Mouse (Mus musculus) embryo, embryonic 11 days (tissue): ENCODE measurements around the gene Setdb1.

Experiments used
- DNase-seq: peaks from one replicate; pipeline ENCODE4 v3.0.0-alpha.2; 2015

Gene Setdb1

DNA sequence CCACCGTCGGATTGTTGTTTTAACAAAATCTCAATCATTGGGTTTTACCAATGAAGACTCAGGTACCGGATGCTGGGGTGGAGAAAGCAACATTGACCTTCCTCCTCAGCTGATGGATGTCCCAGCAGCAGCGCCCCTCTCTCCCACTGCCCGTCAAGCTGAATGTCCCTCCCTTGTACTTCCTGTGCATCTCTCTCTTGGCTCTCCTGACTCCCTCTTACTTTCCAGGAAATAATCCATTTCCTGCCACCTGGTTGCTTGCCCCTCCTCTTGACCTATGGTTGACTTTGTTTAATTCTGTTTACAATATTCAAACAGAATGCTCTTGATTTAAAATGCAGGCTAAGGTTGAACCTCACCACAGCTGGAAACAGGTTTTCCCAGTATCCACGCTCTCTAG lies 66.8 kb downstream of the Setdb1 start:
- DNase-seq = no peak

DNA sequence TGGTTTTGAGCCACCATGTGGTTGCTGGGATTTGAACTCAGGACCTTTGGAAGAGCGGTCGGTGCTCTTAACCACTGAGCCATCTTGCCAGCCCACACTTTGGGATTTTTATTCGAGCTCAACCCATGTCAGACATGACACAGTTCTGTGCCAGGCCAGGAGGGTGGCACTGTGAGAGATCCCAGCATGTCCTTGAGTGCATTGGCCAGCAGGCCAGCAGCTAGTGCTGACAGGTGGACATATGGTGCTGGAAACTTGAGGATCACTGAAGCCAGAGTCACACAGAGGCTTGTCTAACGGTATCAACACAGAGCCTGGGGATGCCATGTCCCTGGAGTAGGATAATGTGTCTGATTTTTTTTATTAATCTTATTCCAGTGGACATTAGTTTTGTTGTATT lies 67.6 kb downstream of the Setdb1 start:
- no peak for DNase-seq

DNA sequence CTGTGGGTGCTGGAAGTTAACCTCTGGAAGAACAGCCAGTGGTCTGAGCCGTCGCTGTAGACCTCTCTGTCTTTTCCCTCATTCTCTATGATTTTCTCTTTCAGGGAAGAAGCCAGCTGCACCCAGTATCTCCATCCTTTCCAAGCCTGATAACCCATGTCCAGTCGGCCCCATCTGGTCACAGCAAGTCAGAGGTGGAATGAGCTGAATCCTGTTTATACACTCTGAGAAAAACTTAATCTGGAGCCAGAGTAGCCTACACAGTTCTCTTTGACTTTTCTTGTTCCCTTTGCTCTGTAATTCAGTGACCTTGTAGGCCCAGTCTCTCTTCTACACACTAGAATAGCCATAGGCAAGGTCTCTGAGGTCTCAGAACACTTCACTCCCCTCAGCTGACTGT lies 69.5 kb downstream of the Setdb1 start:
- DNase-seq = no peak

DNA sequence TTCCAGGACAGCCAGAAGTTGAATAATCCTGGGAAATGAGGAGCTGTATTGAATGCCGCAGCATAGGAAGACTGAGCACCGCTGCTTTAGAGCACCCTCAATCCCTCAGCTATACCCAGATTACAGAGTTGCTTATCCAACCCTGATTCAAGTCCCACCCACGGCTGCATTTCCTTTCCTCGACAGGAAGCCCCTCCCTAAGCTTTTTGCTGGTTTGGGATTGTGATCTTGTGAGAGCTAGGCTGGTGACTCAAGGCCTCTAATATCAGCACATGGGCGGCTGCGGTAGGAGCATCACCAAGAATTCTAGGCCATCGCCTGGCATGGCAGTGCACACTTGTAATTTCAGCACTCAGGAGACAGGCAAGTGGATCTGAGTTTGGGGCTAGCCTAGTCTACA lies 70.5 kb downstream of the Setdb1 start:
- no peak for DNase-seq

DNA sequence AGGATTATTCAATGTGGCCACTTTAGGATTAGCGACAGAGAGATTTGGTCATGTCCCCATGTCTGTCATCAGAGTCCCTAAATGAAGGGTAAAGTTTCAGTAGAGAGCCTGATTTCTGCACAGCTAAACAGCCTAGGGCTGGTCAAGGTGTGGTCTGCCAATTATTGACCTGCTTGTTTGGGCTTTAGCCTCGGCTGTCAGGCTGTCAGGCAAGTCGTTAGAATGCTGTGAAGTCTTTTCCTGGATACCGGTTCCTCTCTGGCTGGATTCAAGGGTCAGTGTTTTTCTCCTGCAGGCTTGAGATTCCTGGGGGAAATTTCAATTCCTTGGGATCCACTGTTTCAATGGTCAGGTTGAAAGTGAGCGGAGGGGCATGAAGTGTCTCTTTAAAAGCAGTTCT lies 71.0 kb downstream of the Setdb1 start:
- DNase-seq = no peak

DNA sequence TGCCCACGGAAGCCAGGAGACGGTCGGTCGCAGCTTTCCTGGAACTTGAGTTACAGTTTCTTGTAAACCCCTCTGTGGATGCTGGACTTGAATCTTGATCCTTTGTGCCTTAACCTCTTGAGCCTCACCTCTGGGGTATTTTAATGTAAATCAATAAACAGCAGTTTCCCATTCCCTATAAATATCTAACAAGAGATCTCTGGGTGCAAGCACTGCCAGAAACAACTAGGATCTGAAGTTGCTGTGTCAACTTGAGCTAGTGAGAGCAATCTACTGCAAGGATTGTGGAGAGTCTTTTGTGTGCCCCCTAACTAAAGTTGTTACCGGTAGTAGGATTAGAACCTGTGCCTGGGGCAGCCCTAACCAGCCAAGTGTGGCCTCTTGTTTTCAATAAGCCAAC lies 71.6 kb downstream of the Setdb1 start:
- no peak for DNase-seq

DNA sequence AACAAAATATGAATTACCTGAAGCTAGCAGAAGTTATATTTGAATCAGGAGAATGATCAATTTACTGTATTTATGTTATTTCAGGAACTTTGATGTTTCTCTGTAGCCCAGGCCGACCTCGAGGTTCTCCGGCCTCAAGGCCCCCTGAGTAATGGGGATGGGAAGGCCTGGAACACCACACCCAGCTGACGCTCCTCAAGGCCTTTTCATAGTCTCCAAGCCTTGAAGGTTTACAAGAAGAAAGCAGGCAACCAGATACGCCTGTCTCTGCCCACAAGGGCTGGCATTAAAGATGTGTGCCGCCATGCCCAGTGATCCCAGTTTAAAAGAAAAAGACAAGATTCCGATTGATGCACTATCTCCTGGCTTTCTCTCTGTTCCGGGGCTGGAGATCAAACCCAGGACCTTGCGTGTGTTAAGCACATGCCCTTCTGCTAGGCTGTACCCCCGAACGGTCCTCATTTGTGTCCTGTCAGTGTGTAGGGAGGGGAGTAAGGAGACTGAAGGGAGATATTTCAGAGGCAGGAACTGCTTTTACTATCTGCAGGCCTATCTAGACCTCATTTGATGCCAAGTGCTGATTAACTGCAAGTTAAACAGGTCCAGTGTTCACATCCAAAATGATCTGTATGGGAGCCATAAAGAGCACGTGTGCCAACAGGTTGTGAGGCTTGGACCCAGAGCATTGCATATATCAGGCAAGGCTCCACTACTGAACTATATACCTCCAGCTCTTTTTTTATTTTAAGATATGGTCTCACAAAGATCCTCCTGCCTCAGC lies 72.3 kb downstream of the Setdb1 start:
- DNase-seq = no peak

DNA sequence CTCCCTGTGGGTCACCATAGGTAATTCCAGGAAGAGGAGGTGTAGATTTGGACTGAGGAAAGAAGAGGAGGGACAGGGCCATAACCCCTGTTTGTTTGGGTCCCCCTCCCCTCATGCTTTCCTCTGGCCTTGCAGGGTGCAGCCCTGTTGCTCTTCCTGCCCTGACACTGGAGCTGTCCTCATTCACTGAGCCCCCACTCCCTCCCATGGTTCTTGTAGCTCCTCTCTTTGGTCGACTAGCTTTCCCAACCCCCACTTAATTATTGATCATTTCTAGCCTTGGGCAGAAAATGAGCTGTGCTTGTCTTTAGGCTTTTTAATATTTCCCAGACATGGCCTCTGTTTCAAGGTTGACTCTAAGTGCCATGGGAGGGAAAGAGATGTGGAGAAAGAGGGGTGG lies 72.9 kb downstream of the Setdb1 start:
- no peak for DNase-seq

DNA sequence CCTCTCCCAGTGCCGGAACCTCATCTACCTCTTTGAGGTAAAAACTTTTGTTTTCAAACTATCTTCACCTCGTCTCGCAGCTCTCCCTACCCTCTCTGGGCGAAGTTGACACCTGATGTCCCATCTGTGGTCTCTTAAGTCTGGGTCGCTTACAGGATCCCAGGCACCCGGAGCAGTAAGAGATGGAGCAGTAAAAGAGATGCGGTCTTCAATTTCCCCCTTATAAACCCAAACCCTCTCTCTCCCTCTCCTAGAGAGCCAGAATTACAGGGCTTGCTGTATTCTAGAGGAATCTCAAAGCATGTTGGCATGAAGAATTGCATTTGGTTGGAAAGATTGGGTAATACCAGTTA lies 73.4 kb downstream of the Setdb1 start:
- no peak for DNase-seq

DNA sequence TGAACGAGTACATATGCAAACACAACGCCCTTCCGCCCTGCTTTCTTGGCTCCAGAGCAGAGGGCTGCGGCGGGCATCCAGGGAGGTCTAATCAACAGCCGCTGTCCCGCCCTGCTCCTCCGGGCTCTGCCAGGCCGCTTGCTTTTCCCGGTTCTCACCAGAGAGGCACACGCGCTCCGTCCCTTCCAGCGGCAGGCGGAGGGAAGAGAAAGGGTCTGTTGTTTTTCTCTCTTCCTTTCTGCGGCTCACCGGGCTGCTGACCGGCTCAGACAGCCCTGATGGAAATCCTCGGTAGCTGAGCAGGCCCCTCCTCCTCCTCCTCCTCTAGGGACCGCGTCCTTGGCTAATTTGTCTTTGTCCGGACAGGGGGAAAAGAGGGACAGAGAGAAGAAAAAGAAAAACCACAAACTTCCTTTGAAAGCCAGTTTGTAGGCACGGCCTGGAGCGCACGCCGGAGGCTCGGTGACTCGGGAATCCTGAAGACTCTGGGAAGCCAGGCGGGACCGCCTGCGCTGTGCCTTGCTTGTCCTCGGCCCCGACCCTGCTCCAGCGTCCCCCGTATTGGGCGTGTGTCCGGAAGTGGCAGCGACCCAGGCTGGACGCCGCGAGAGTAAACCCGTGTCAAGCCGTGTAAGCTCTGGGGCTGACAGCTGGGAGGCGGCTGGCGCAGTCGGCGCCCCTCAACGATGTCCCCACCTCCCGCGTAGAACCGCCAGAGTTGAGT lies 74.0 kb downstream of the Setdb1 start:
- peak; percentile 88 for DNase-seq

DNA sequence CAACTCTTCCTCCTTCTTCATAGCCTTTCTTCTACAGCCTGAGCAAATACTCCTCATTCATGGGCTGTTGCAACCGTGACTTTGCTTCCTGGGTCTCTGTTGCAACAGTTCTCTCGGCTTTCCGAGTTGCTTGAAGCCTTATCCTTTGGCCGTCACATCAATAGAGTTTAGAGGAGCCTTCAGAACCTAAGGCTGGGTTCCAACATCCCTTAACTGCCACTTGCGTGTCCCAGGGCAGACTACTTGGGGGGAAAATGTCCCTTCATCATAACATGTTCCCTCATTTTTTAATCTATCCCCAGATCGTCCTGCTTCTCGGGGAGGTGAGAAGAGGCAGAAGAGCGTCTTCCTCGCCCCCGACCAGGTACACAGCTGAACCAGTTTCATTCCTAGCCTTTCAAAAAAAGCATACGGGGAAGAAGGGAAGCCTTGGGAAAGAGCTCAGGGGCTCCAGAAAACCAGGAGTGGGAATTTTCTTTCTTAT lies 74.6 kb downstream of the Setdb1 start:
- peak; percentile 48 for DNase-seq

DNA sequence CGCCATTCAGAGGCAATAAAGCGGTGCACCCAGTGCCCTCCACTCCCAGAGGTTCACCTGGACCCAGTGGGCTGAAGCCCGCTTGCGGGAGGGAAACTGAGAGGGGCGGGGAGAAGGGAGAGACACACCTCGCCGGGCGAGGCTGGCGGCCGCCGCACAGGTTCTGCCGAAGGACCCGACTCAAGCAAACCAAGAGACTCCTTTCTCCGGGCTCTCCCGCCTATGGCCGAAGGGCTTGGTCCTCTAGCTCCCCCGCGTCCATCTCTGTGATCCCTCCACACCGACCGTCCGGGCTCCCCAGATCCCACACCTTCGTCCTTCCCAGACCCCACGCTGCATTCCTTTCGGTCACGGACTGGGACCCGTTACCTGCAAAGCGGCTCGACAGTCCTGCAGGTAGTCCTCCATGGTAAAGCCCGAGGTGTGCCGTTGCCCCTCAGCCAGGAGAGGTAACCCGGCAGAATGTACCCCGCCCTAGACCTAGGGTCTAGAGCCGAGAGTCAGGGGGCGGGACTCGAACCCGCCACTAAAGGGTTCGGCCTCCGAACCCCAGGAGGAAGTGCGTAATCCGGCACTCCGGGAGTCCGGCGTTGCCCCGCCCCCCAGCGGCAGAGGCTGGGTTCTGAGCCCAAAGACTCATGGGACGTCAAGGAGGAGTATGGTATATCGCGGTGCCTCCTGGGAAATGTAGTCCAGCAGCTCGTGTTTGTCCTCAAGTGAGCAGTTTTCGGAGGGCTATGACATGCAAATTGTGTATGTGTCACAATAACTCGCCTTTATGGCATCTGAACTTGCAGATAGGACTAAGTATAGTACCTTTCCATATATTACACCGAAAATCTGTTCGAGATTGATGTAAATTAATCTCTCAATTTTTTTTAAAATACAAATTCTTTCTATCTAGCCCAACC lies 75.5 kb downstream of the Setdb1 start, which contains the start of the genes Mindy1 and Prune1:
TSS of gene Mindy1 (plus strand) at position 130 of the 911 bp plus-strand sequence.
TSS of gene Prune1 (minus strand) at position 861 of the 911 bp plus-strand sequence.
- DNase-seq = peak; percentile 99

DNA sequence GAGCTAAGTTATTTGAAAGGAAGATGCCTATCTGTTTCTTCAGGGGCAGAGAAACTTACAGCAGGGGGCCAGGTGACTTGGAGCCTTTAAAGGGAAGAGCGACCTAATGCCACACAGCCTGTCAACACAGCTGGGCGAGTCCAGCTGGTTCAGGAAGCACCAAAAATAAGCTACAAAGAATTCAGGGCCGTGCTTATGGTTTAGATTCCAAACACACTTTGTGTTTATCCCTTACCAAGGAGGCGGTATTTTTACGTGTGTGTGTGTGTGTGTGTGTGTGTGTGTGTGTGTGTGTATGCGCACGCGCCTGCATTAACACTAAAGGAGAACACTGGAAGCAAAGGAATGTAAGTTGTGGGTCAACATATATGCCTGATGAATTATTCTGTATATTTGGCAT lies 76.3 kb downstream of the Setdb1 start:
- DNase-seq = peak; percentile 36

DNA sequence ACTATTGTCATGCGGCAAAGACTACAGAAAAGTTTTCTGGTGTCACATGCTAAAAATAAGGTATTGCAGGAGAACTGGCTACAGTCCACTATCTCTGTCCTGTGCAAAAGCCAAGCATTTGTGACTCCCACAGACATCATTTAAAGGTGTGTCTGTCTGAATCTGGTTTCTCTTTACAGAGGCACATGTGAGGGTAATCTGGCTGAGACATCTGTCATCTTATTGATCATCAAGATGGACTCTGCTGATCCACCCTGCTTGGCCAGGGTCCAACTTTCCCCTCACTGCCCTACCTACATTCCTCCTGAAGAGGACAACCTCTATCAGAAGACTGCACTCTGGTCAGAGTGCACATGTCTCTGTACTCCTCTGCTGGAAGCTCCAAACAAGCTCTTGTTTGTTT lies 79.9 kb downstream of the Setdb1 start:
- DNase-seq = no peak

DNA sequence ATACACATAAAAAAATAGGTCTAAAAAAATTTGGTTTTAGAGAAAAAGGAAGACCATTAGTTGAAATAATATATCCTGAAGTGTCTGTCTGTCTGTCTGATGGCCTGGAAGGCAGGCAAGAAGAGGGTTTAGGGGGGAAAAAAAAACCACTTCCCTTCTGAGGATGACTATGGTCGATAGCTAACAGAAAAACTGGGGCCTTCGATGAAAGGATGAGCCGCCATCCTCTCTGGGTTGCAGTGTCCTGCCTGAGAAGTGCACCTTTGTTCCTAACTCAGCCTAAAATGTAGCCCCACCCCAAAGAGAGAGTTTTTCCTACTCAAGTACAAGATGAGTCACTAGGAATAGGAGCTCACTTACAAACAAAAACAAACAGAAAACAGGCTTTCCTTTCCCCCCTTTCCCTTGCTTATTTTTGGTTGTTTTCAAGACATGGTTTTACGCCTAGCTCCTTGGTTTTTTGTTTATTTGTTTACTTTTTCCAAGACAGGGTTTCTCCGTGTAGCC lies 80.5 kb downstream of the Setdb1 start:
- DNase-seq = no peak

DNA sequence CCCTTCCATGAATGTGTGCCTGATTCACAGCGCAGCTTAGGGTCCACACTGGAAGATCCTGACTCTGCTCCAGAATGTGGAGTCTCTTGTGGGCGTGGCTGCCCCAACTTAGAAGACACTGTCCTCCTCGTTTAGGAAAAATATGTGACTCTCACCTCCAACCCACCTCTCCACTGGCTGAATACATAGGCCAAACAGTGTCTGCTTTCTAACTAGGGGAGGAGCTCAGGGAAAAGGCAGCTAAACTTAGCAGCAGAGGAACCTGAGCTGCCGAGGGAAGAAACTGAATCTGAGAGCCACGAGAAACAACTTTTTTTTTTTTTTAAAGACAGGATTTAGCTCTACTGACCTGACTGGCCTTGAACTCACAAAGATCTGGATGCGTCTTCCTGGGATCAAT lies 81.8 kb downstream of the Setdb1 start:
- DNase-seq = no peak

DNA sequence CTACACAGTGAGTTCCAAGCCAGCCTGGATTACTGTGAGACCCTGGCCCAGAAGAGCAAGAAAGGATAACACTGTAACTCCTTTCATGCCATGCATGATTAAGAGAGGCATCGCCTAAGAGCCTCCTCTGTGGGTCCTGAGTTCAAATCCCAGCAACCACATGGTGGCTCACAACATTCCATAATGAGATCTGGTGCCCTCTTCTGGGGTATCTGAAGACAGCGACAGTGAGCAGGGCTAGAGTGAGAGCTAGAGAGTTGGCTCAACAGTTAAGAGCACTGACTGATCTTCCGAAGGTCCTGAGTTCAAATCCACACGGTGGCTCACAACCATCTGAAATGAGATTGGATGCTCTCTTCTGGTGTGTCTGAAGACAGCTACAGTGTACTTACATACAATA lies 82.5 kb downstream of the Setdb1 start:
- no peak for DNase-seq
